ENCODE assay signal across 9 mouse cellular contexts in the genomic region with DNA sequence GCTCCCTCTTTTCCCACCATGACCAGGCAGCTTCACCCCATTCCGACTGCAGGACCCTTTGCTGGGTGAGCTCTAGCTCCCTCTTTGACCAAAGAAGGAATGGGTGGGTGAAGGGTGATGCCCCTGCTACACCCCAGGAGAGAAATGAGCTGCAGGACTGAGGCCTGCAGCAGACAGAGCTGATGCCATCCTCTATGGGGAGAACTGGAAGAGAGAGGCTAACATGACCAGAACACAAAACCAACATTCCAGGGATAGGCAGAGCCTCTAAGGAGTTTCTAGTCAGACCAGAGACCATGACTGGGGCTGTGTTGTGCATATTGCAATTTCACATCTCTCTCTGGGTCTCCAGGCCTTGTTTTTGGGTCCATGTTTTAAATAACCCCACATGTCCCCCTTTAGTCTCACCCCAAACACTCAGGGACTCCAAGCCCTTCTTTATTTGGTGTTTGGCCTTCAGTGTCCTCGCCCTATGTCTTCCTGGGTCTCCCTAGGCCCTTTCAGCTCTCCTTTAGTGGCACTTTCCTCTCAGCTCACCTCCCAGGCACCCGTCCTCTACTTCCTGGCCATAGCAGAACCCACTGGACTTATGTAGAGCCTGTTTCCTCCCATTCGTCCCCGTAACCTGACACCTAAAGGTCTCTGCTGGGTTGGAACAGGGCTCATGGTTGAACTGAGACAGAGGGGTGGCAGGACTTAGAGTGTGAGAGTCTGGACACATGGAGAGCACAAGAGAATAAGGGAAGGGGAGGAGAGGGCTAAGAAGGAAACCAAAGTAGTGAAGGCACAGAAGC. TPM values are rescaled to one million over a fixed set of nuclear protein-coding genes. Genes with fewer than 3 reads are reported as not detected.
A peak's percentile ranks its signal among the peaks of the same experiment; 100 is the strongest.
DNase-seq lines count a peak whose midpoint lies in the region; ATAC-seq lines count a peak whose summit lies in the region.
"Had no signal": no experiment of that assay in that cellular context is flagged by ENCODE, and none has a peak within 500 bp of the region (broad histone marks: within the 10 kb centered on the region; RNA-seq: fewer than 3 reads in every experiment).

No protein-coding gene starts in this region.

- 0 out of 2 replicates have a peak, but pooled peaks cover 3% of the 10 kb centered on the region for H3K36me3 ChIP-seq in lung, embryonic 15.5 days
- H3K36me3 ChIP-seq in forebrain, embryonic 14.5 days (ENCODE audit: control insufficient read depth, insufficient read depth, low read length) = peaks cover 10% of the 10 kb centered on the region
- peaks cover 21% of the 10 kb centered on the region for H3K36me3 ChIP-seq in limb, embryonic 15.5 days
- H3K36me3 ChIP-seq in stomach, embryonic 16.5 days (ENCODE audit: control insufficient read depth, insufficient read depth, low read length) = no peaks in the 10 kb centered on the region

- peak overlapping the region; percentile 57 for H3K27ac ChIP-seq in lung, embryonic 15.5 days
- peak overlapping the region; percentile 99 for H3K27ac ChIP-seq in forebrain, embryonic 14.5 days (ENCODE audit: low read depth, low read length)
- H3K27ac ChIP-seq in limb, embryonic 15.5 days = peak overlapping the region; percentile 97
- H3K27ac ChIP-seq in stomach, embryonic 16.5 days (ENCODE audit: low read length) = peak overlapping the region; percentile 73

- no peaks in the 10 kb centered on the region for H3K9me3 ChIP-seq in lung, embryonic 15.5 days
- H3K9me3 ChIP-seq in forebrain, embryonic 14.5 days (replicated peaks; ENCODE audit: control insufficient read depth, low read length) = no peaks in the 10 kb centered on the region
- no peaks in the 10 kb centered on the region for H3K9me3 ChIP-seq in limb, embryonic 15.5 days
- H3K9me3 ChIP-seq in stomach, embryonic 16.5 days (replicated peaks; ENCODE audit: control insufficient read depth, low read length) = no peaks in the 10 kb centered on the region

- no peak overlapping the region for H3K4me2 ChIP-seq in lung, embryonic 15.5 days
- no peak overlapping the region for H3K4me2 ChIP-seq in forebrain, embryonic 14.5 days (ENCODE audit: low read length)
- H3K4me2 ChIP-seq in limb, embryonic 15.5 days = no peak overlapping the region
- H3K4me2 ChIP-seq in stomach, embryonic 16.5 days (ENCODE audit: low read depth, low read length) = no peak overlapping the region

- H3K9ac ChIP-seq in lung, embryonic 15.5 days = no peak overlapping the region
- peak overlapping the region; percentile 17; the same call in 1 of the 2 replicates for H3K9ac ChIP-seq in forebrain, embryonic 14.5 days (ENCODE audit: low read length)
- H3K9ac ChIP-seq in limb, embryonic 15.5 days = no peak overlapping the region
- peak overlapping the region; percentile 47; the same call in 1 of the 2 replicates for H3K9ac ChIP-seq in stomach, embryonic 16.5 days (ENCODE audit: low read length)

- ATAC-seq in lung, embryonic 15.5 days (ENCODE audit: borderline replicate concordance, extremely low read depth, low FRiP score, low TSS enrichment) = no peak
- ATAC-seq in forebrain, embryonic 14.5 days = no peak
- ATAC-seq in limb, embryonic 15.5 days (ENCODE audit: insufficient number of reproducible peaks, low FRiP score, low TSS enrichment, low read depth) = no peak
- no peak for ATAC-seq in stomach, embryonic 16.5 days (ENCODE audit: insufficient read depth, low FRiP score)

- DNase-seq in lung, postnatal 4 days = no peak
- no peak for DNase-seq in forebrain, embryonic 14.5 days (ENCODE audit: low spot score)
- no peak for DNase-seq in gastrocnemius, adult 8-10 months (ENCODE audit: low spot score in 2 of 2)
- no peak for DNase-seq in urinary bladder, postnatal 4 days (ENCODE audit: low spot score in 2 of 2)
- DNase-seq in cerebellum, adult 11 months = no peak
- DNase-seq: cerebellum, adult 18-20 months had no signal

- 27% methylated on average over 5 of the region's 5 CpGs for WGBS in lung, embryonic 15.5 days
- 31% methylated on average over 5 of the region's 5 CpGs for WGBS in forebrain, embryonic 14.5 days
- WGBS in limb, embryonic 15.5 days = 25% methylated on average over 5 of the region's 5 CpGs
- 33% methylated on average over 5 of the region's 5 CpGs for WGBS in stomach, embryonic 16.5 days

- H3K4me1 ChIP-seq in lung, embryonic 15.5 days = peaks cover 81% of the 10 kb centered on the region
- peaks cover 82% of the 10 kb centered on the region for H3K4me1 ChIP-seq in forebrain, embryonic 14.5 days (ENCODE audit: control insufficient read depth, insufficient read depth, low read length)
- H3K4me1 ChIP-seq in limb, embryonic 15.5 days = peaks cover 88% of the 10 kb centered on the region
- peaks cover 61% of the 10 kb centered on the region for H3K4me1 ChIP-seq in stomach, embryonic 16.5 days (ENCODE audit: control insufficient read depth, insufficient read depth, low read length)

- H3K27me3 ChIP-seq in lung, embryonic 15.5 days = no peaks in the 10 kb centered on the region
- H3K27me3 ChIP-seq in forebrain, embryonic 14.5 days (replicated peaks; ENCODE audit: control insufficient read depth, insufficient read depth, low read length) = no peaks in the 10 kb centered on the region
- H3K27me3 ChIP-seq in limb, embryonic 15.5 days = no peaks in the 10 kb centered on the region
- H3K27me3 ChIP-seq in stomach, embryonic 16.5 days (ENCODE audit: control insufficient read depth, insufficient read depth, low read length) = no peaks in the 10 kb centered on the region

- no peak overlapping the region for H3K4me3 ChIP-seq in lung, embryonic 15.5 days
- no peak overlapping the region for H3K4me3 ChIP-seq in forebrain, embryonic 14.5 days (ENCODE audit: low read depth, low read length)
- no peak overlapping the region for H3K4me3 ChIP-seq in limb, embryonic 15.5 days
- H3K4me3 ChIP-seq in stomach, embryonic 16.5 days (replicated peaks; ENCODE audit: low read length) = no peak overlapping the region

RNA-seq across cellular contexts. Expression of a gene that starts 8.7 kb away (rescaled TPM):
- 0.29 and 0.36 TPM in 2 replicates for polyA plus RNA-seq in lung, embryonic 15.5 days (2015; fragmentation: Nextera tagmentation; extraction: Ambion mirVana)
- 0.39 and 0.47 TPM in 2 replicates for polyA plus RNA-seq in forebrain, embryonic 14.5 days (2014; fragmentation: Nextera tagmentation; extraction: Ambion mirVana)
- 0.20 and 0.36 TPM in 2 replicates for polyA plus RNA-seq in limb, embryonic 15.5 days (2015; fragmentation: Nextera tagmentation; extraction: Ambion mirVana)
- 0.15 and 0.59 TPM in 2 replicates for polyA plus RNA-seq in stomach, embryonic 16.5 days (2015; fragmentation: Nextera tagmentation; extraction: Ambion mirVana)
- total RNA-seq in gastrocnemius, adult 8-10 months (2022) = not detected

RNA-seq across cellular contexts. Expression of a gene that starts 29.2 kb away (rescaled TPM):
- 287 and 293 TPM in 2 replicates for polyA plus RNA-seq in lung, embryonic 15.5 days (2015; fragmentation: Nextera tagmentation; extraction: Ambion mirVana)
- polyA plus RNA-seq in forebrain, embryonic 14.5 days (2014; fragmentation: Nextera tagmentation; extraction: Ambion mirVana) = 261 and 271 TPM in 2 replicates
- polyA plus RNA-seq in limb, embryonic 15.5 days (2015; fragmentation: Nextera tagmentation; extraction: Ambion mirVana) = 270 and 286 TPM in 2 replicates
- 265 and 272 TPM in 2 replicates for polyA plus RNA-seq in stomach, embryonic 16.5 days (2015; fragmentation: Nextera tagmentation; extraction: Ambion mirVana)
- total RNA-seq in gastrocnemius, adult 8-10 months (2022) = 10 to 100 TPM; 34.7 to 39.4 (median 35.6) TPM

RNA-seq across cellular contexts. Expression of a gene that starts 38.1 kb away (rescaled TPM):
- polyA plus RNA-seq in lung, embryonic 15.5 days (2015; fragmentation: Nextera tagmentation; extraction: Ambion mirVana) = 7.7 and 9.0 TPM in 2 replicates
- polyA plus RNA-seq in forebrain, embryonic 14.5 days (2014; fragmentation: Nextera tagmentation; extraction: Ambion mirVana) = 11.7 and 13.9 TPM in 2 replicates
- polyA plus RNA-seq in limb, embryonic 15.5 days (2015; fragmentation: Nextera tagmentation; extraction: Ambion mirVana) = 17.1 and 19.4 TPM in 2 replicates
- polyA plus RNA-seq in stomach, embryonic 16.5 days (2015; fragmentation: Nextera tagmentation; extraction: Ambion mirVana) = 6.9 and 7.0 TPM in 2 replicates
- 1 to 10 TPM; 5.7 to 6.4 (median 5.9) TPM for total RNA-seq in gastrocnemius, adult 8-10 months (2022)

RNA-seq across cellular contexts. Expression of a gene that starts 43.5 kb away (rescaled TPM):
- 3.6 and 4.7 TPM in 2 replicates for polyA plus RNA-seq in lung, embryonic 15.5 days (2015; fragmentation: Nextera tagmentation; extraction: Ambion mirVana)
- polyA plus RNA-seq in forebrain, embryonic 14.5 days (2014; fragmentation: Nextera tagmentation; extraction: Ambion mirVana) = 0.42 and 1.1 TPM in 2 replicates
- 1.5 and 2.2 TPM in 2 replicates for polyA plus RNA-seq in limb, embryonic 15.5 days (2015; fragmentation: Nextera tagmentation; extraction: Ambion mirVana)
- 8.7 and 11.1 TPM in 2 replicates for polyA plus RNA-seq in stomach, embryonic 16.5 days (2015; fragmentation: Nextera tagmentation; extraction: Ambion mirVana)
- total RNA-seq in gastrocnemius, adult 8-10 months (2022) = not detected

Comparison
In these comparisons a context has a peak if more than half of its experiments do, and no peak if none do; other contexts are left out.
1. H3K9ac ChIP-seq: peak in forebrain, embryonic 14.5 days (single experiment) and stomach, embryonic 16.5 days (single experiment); none in lung, embryonic 15.5 days (single experiment) and limb, embryonic 15.5 days (single experiment).
2. Peak in every context shown above with its lines, with median percentiles within 50 percentile points of each other: H3K27ac ChIP-seq.